Mouse (Mus musculus): ENCODE data around the gene Cgnl1. TPM values are rescaled to one million over a fixed set of nuclear protein-coding genes. Genes with fewer than 3 reads are reported as not detected.

The Cgnl1 gene
- polyA plus RNA-seq, 1 experiment from 2014 or later: 8.9 TPM

DNA sequence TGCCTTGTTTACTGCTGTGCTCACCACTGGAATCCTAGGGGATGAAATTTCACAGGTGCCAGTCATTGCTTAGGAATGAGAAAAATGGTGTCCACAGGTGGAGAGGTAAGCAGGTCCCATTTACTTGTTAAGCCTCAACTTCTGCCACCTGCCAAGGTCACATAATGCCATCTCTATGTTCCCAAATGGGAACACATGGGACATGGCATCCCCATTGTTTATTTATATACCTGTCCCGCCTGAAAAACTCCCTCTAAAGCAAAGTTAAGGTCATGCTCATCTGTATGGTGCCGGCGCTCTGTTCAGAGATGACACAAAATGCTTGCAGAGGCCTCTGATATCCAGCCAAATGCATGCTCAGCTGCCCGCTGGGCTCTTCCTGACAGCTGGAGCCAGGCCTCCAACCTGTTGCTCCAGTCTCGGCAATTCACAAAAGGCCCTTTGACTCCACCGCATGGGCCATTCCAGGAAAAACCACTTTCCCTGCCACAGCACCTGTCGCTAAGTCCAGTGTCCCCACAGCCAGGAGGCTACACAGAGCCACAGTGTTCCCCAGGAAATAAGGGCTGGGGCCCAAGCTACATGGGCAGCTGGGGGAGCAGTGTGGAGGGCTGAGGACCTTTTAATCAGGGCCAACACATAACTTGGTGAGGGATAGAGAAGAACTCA is 192.4 kb downstream of the Cgnl1 start:
- no peaks in the 10 kb centered on the region for H3K36me3 ChIP-seq
- H3K27me3 ChIP-seq: no peaks in the 10 kb centered on the region
- WGBS: 60% methylated on average over 7 of the region's 7 CpGs
- H3K9me3 ChIP-seq: no peaks in the 10 kb centered on the region
- H3K4me1 ChIP-seq (replicated peaks): 0 out of 2 replicates have a peak, but pooled peaks cover 6% of the 10 kb centered on the region
- ATAC-seq (ENCODE audit: low FRiP score): no peak
- H3K9ac ChIP-seq: no peak overlapping the region
- H3K4me2 ChIP-seq: no peak overlapping the region
- no peak overlapping the region for H3K4me3 ChIP-seq
- H3K27ac ChIP-seq: no peak overlapping the region

Other genes starting within 250 kb of the Cgnl1 start
- gene Myzap, start 179.2 kb downstream of the Cgnl1 start, polyA plus RNA-seq (2015; fragmentation: Nextera tagmentation; extraction: Ambion mirVana): 3.2 and 3.7 TPM in 2 replicates